Mouse (Mus musculus) kidney, adult 2 months (tissue): ENCODE data around the gene Cdon. TPM values are rescaled to one million over a fixed set of nuclear protein-coding genes. Genes with fewer than 3 reads are reported as not detected.

Source experiments
- DNase-seq: peaks from one replicate; pipeline ENCODE4 v3.0.0; 2021
- H3K27ac ChIP-seq: fragments of 200-500 bp; 2 replicates; pipeline ENCODE4 v1.5.1; 2012; ENCODE audit warnings: low read depth, low read length, control low read depth, inconsistent platforms; ENCODE audit not compliant: insufficient read depth
- H3K27me3 ChIP-seq: fragments of 200-500 bp; replicated peaks from 2 replicates; pipeline ENCODE4 v1.6.1; 2012; ENCODE audit warnings: mild to moderate bottlenecking, moderate library complexity, low read length, inconsistent platforms; ENCODE audit not compliant: control insufficient read depth, insufficient read depth
- H3K36me3 ChIP-seq: fragments of 200-500 bp; 2 replicates; pipeline ENCODE4 v1.6.1; 2012; ENCODE audit warnings: mild to moderate bottlenecking, moderate library complexity, low read length, inconsistent platforms; ENCODE audit not compliant: control insufficient read depth, insufficient read depth
- H3K4me1 ChIP-seq: fragments of 200-500 bp; 2 replicates; pipeline ENCODE4 v1.6.1; 2011; ENCODE audit warnings: low read length; ENCODE audit not compliant: control insufficient read depth, insufficient read depth
- H3K4me3 ChIP-seq: fragments of 200-500 bp; 2 replicates; pipeline ENCODE4 v1.5.1; 2011; ENCODE audit warnings: mild to moderate bottlenecking, low read depth, low read length, control low read depth; ENCODE audit not compliant: insufficient read depth
- CTCF ChIP-seq: fragments of 200-500 bp; conservative IDR thresholded peaks from 2 replicates; pipeline ENCODE4 v1.5.1; 2011; ENCODE audit warnings: low read depth, mild to moderate bottlenecking, control low read depth, low read length, moderate library complexity, mixed read lengths; ENCODE audit not compliant: insufficient read depth, insufficient read length
- POLR2A ChIP-seq: fragments of 200-500 bp; IDR thresholded peaks from one replicate; pipeline ENCODE4 v1.6.1; 2011; ENCODE audit warnings: low read depth, low read length, control low read depth
- WGBS: fragments of 180-500 bp; shearing (Covaris S2); methylation state at CpG from one replicate; pipeline ENCODE4 v1.1.7; 2018; 5-methylcytosine and 5-hydroxymethylcytosine counted together
- polyA plus RNA-seq: library from polyadenylated mRNA; depleted of rRNA; stranded (reverse); fragments of >200 nt; gene quantifications from 2 replicates; pipeline ENCODE4 v1.2.3, GENCODE M21; 2012

The Cdon gene
- polyA plus RNA-seq, 1 experiment = 4.0 TPM

GRCm38 (mm10) chr9:35402584-35402991 is 18.3 kb upstream of the Cdon start:
- H3K4me1 ChIP-seq = no peaks in the 10 kb centered on the region
- no peaks in the 10 kb centered on the region for H3K27me3 ChIP-seq
- no peak overlapping the region for H3K27ac ChIP-seq
- H3K36me3 ChIP-seq = no peaks in the 10 kb centered on the region
- no peak for DNase-seq
- 85% methylated on average over 4 of the region's 4 CpGs for WGBS
- no peak for TF ChIP-seq POLR2A
- no peak for TF ChIP-seq CTCF
- no peak overlapping the region for H3K4me3 ChIP-seq

GRCm38 (mm10) chr9:35403490-35403889 is 17.4 kb upstream of the Cdon start:
- 79% methylated on average over 4 of the region's 4 CpGs for WGBS
- no peaks in the 10 kb centered on the region for H3K36me3 ChIP-seq
- no peaks in the 10 kb centered on the region for H3K27me3 ChIP-seq
- TF ChIP-seq POLR2A = no peak
- no peak for TF ChIP-seq CTCF
- DNase-seq = no peak
- H3K4me1 ChIP-seq = no peaks in the 10 kb centered on the region
- H3K27ac ChIP-seq = no peak overlapping the region
- no peak overlapping the region for H3K4me3 ChIP-seq

GRCm38 (mm10) chr9:35405038-35405905 is 15.7 kb upstream of the Cdon start:
- Histone ChIP-seq H3K36me3 (no peaks in the 10 kb centered on the region), H3K4me1 (no peaks in the 10 kb centered on the region), H3K27ac (no peak overlapping the region), H3K4me3 (no peak overlapping the region), H3K27me3 (no peaks in the 10 kb centered on the region)
- WGBS = 27% methylated on average over 13 of the region's 13 CpGs
- TF ChIP-seq CTCF = no peak
- no peak for DNase-seq

- DNase-seq = no peak
- TF ChIP-seq CTCF (no peak), POLR2A (no peak)
- no peak overlapping the region for H3K4me3 ChIP-seq
- H3K4me1 ChIP-seq = no peaks in the 10 kb centered on the region
- no peaks in the 10 kb centered on the region for H3K27me3 ChIP-seq
- 78% methylated on average over 11 of the region's 11 CpGs for WGBS
- no peaks in the 10 kb centered on the region for H3K36me3 ChIP-seq
- no peak overlapping the region for H3K27ac ChIP-seq
Observed at GRCm38 (mm10) chr9:35411225-35411965, 9.5 kb upstream of the Cdon start.

- H3K36me3 ChIP-seq = no peaks in the 10 kb centered on the region
- WGBS = 66% methylated on average over 7 of the region's 7 CpGs
- no peak overlapping the region for H3K4me3 ChIP-seq
- DNase-seq = no peak
- no peak for TF ChIP-seq POLR2A
- TF ChIP-seq CTCF = no peak
- no peaks in the 10 kb centered on the region for H3K27me3 ChIP-seq
- H3K4me1 ChIP-seq = no peaks in the 10 kb centered on the region
- no peak overlapping the region for H3K27ac ChIP-seq
Observed at GRCm38 (mm10) chr9:35411975-35412374, 9.0 kb upstream of the Cdon start.

GRCm38 (mm10) chr9:35421730-35422235 is 855 bp downstream of the Cdon start:
- peak; percentile 39 for DNase-seq

More at GRCm38 (mm10) chr9:35421730-35422235, 855 bp downstream of the Cdon start:
- no peaks in the 10 kb centered on the region for H3K27me3 ChIP-seq
- TF ChIP-seq POLR2A = no peak
- TF ChIP-seq CTCF = no peak
- no peak overlapping the region for H3K27ac ChIP-seq
- H3K36me3 ChIP-seq = no peaks in the 10 kb centered on the region
- peak overlapping the region; percentile 70 for H3K4me3 ChIP-seq
- no peaks in the 10 kb centered on the region; the same call in 1 of the 2 replicates for H3K4me1 ChIP-seq
- WGBS = 2% methylated on average over 34 of the region's 35 CpGs
